Mouse (Mus musculus) thymus, postnatal 10 days (tissue): ENCODE results near the gene Pkp4.
"Not testable (repeated sequence)": the region's sequence is repeated elsewhere in the genome, so short reads cannot be mapped to it uniquely, and the experiment has no call there.

Experiments
- DNase-seq, 2 experiments: peaks; one replicate each; pipeline ENCODE4 v3.0.0; 2021; ENCODE audit warnings: low spot score in 2 of 2

Pkp4 gene

DNA sequence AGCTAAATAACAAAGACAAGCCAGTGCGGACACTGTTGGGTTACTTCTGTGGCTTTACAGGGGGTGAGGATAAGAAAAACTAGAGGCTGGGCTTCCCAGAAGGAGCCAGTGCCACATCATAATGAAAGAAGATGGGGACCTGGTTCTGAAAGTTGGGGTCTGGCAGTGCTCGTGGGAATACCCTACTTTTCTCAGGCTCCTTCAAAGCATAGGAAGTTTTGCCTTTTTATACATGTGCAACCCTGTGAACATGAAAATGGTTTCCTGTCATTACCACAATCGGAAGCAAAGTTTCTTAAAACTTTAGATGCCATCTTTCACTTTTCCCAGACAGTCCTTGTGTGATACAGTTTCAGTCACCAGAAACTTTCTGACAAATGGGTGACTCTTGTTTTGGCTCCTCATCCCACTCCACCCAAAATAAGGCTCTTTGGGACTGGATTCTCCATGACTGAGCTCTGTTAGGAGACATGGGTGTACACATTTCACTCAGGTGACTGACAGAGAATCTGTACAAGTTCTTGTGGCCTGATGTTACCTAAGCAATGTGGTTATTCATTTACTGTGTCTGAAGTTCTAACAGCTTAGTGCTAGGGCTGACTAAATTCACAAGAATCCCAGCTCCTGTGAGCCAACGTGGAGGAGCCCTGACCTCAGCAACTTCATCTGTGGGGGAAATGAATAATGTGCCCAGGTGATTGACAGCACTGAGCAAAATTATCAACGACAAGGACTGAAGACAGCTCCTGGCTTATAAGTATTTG, 179.3 kb downstream of the Pkp4 start:
- no peak for DNase-seq

DNA sequence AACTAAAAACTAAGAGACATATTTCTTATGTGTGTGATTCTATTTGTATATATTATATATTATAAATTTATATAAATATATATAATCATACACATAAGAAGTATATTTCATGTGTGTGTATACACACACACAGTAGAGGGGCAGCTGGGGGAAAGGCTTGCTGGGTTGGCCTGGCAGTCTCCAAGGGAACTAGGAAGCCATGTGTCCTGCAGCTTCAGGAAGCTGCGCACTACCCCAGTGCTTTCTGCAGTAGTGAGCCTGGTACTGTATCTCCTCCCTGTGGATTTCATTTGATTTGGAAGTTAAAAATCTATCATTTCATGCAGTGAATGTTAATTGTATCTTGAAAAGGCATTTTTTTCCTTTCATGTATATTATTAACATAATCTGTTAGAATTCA, 180.2 kb downstream of the Pkp4 start:
- no peak for DNase-seq

DNA sequence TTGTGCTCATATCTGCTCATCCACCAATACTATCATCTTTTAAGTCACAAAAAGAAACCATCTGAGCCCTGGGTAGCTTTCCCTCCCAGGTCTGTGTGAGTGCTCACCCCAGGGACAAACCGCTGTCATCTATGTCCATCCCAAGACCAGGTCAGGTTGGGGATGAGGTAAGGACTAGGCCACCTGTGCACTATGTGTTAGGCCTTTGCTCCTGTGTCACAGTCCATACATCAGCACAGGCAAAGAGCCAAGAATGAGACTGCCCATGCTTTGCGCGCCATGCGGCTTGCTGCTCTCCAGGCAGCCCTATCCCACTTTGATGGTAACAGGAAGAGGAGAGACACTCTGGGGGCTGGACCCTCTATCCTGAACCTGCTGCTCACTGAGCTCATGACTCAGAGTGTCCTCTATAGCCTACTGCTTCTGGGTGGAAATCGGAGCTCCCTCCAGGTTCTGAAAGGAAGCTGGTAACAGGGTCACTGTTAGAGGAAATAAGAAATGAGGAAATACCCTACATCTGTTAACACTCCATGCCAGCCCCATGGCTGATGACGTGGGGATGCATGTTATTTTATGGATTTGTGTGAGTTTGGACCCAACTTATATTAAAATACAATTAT, 182.1 kb downstream of the Pkp4 start:
- no peak for DNase-seq

DNA sequence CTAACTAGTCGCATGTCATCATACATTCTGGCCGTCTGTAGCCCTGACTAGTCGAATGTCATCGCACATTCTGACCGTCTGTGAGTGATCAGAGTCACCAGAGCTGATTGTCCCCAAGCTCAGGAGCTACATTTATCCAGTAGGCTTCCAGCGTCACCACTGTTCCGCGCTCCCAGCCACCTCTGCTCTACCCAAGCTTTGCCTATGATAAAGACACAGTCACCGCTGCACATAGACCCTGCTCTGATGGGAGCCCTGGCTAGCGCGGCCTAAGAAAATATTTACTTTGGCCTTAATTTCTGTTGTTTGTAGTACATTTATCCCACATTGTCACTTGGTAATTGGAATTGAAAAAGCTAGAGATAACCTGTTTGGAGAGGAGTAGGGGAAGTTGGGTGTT, 183.2 kb downstream of the Pkp4 start:
- DNase-seq, result no peak

DNA sequence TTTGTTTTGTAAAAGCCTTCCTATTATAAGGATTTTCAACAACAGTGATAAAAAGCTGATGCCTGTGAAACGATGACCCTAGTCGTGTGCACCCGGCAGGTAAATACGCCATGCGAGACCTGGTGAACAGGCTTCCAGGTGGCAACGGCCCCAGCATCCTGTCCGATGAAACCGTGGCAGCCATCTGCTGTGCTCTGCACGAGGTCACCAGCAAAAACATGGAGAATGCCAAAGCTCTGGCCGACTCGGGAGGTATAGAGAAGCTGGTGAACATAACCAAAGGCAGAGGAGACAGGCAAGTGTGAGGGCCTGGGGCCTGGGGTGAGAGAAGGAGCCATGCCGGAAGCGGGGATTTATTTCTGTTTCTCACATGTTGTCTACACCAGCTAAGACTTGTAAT, 184.0 kb downstream of the Pkp4 start:
- DNase-seq, result no peak

DNA sequence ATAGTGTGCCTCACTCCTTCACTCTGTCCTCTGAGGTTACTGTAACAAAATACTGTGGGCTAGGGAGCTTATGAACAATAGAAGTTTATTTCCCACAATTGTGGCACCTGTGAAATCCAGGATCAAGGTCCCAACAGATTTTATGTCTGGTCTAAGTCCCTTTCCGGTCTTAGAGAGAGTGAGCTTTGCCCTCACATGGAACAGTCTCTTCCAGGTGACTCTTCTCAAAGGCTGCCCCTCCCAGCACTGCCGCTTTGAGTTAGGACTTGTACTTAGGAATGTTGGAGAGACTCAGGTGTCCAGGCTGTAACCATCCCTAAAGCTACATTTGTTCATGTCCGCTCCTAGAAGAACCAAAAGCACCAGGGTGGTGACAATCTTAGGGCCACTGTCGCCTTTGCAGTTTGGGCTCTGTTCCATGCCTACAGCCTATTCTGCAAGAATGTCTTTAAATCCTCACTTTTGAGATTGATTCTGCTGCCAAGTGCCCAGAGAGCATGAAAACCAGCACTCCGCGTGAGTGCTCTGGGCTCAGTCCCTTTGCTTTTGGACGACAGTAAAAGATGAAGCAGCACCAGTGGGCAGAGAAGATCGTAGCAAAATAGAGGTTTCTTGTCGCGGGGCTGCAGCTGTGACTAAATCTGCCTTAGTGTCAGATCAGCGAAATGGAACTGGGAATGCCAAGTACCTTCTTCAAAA, 184.6 kb downstream of the Pkp4 start:
- DNase-seq, result no peak

DNA sequence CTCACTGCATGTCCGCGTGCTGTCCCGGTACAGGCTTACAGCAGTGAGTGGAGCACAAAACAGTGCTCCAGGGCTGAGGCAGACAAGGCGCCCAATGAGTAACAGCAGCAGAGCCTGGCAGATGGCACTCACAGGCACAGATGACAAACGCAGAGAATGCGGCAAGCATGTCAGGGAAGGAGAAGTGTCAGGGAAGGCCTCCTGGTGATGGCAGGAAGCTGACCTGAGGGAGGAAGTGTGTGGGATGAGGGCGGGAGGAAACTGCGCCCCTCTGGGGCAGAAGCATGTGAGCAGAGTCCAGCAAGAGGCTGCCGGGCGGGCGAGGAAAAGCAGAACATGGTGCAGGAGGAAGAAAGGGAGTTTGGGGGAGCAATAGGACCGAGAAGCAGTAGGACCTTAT, 185.8 kb downstream of the Pkp4 start:
- no peak for DNase-seq

DNA sequence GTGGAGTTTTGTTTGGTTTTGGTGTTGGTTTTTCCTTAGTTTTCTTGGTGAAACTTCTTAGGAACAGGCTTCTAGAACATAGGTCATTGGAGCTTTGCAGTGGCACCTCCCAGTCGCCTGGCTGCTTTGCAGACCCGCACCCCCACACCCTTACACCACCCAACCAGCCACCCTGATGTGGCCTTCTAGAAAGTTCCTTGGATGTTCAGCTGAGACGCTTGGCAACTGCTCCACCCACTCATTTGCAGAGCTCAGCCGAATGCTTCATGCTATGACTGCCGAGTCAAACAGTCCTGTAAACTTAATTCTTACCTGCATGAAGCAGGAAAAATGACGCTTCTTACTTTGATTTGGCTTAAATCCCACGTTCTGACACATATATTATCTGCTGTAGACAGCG, 187.9 kb downstream of the Pkp4 start:
- DNase-seq, result no peak

DNA sequence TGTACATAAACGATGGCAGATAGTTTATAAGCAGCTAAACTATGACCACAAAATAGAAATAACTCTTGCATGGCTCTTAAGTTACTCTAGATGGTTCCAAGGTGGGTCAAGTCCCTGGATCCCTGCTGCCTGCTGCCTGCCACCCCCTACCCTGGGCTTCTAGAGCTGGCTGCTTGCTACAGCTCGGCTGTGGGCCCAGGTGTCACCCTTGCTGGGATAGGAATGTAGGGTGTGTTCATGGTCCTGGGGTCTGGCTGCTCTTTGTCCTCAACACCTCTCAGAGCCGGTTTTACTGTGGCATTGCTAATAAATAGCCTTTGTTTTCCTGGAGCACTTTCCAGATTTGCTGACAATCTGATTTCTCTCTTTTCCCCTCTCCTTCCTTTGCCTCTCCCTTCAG, 189.4 kb downstream of the Pkp4 start:
- DNase-seq, result no peak

DNA sequence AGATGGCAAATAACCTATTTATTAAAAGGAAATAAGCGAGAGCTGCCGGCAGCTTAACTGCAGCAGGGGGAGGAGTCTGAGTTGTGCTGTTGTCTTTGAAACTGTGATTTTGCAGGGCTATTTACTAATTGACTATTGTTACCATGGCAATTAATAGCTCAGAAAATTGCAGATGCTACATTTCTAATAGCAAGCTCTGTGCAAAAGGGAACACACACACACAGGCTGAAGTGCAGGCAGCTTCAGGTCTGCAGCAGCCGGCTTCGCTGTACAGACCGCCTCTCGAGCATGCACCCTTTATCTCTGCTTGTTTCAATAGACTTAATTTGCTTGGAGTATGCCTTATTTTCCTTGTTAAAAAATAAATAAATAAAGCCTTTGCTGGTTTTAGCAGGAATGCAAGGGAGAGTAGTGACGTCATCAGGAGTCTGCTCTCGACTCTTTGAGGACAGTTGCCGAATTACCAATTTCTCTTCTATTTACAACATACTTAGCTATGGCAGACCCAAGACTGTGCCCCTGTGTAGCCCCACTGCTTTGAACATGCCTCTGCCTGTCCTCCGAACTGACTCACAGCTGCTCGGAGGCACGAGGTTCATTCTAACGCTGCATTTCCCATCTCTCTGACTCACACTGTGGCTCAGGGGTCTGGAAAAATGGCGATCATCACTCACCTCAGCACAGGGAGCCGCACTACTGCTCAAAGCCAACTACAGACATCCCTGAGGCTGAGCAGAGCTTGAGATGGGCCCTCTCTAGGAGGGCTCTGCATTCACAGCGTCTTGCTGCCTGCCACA, 190.9 kb downstream of the Pkp4 start:
- DNase-seq, result no peak

DNA sequence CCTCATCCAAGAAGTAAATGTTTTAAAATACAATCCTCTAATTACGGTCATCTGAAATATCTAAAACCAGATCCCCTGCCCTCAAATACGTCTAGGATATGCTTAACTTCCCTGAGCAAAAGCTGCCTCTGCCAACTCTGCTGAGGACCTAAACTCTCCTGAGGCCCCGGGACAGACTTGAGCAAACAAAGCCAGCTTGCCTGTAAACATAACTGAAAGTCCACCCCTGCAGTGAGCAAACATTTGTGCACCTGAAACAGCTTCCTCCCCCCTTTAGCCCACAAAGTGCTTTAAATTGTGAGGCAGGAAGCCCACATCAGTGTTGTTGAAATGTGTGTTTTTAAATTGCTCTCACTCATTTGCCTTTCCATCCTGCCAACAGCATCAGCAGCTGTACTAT, 193.2 kb downstream of the Pkp4 start:
- no peak for DNase-seq

DNA sequence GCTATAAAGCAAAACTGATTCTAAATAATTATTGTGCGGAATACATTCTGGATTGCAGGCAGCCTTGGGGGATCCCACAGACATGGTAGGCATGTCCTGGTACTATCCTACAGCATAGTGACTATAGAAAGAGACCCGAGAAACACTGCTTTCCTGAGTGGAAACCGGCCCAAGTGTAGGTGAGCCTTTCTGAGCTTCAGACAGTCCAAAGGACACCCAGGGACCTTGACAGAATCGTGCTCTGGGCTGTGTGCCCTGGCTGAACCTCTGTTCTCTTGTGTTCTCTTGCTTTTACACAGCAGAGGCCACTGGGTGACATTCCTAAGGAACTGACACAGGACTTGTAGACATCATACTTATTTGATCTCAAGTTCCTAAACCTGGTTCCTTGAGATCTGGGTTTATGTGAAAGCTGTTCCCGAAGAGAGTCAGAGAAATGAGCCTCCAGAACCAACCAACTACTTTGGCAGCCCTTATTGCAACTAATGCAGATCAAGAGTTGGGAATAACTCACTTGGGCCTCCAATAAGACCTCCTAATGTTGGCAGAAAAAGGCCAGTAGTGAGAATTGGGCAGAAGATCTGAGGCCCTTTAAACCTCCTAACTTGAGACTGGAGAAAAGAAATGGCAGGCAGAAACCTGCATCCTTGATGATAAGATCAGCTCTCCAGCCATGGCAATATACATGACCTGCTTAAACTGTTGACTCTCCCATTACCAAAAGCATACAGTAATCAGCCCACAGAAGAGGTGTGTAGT, 195.1 kb downstream of the Pkp4 start:
- DNase-seq, result no peak

DNA sequence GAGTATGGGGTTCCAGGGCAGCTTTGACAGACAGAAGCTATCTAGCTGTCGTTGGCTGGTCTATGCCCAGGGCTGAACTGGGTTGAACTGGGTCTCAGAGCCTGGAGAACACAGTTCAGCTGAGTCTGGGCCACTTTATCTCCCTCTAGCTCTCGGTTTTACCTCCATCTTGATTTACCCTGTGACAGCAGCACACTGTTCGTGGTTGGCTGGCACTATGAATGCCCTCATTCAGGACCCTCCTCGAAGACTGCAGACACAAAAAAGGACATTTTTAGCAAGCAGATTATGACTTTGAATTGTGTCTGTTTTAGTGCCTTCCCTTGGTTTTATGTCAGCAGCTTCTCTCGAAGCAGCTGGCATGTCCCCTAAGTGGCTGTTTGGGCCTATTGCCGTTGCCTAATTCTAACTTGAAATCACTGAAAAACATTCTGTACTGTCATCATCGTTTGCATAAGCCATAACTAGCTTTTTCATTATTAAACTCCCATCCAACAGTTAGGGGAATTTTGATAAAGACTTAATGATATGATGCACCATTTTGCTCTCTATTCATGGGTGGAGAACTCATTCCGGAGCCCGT, 199.2 kb downstream of the Pkp4 start:
- DNase-seq, result no peak

DNA sequence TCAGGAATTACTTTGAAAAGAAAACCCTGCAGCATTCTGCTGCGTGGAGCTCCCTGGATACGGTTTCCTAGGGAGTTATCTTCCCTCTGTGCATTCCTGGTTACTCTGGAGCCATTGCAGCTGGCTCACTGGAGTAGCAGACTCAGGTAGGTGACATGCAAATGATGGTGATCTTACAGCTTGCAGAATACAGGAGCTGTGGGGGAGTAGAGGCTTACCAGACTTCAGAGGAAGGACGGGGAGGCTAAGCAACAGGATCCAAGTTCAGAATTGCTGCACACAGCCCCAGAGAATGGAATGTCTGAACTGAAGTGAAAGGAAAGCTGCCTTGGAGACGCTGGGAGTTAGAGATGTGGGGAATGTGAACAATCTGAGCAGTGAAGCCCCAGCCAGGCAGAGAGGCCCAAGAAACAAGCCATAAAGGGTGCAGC, 200.7 kb downstream of the Pkp4 start:
- DNase-seq, result no peak

DNA sequence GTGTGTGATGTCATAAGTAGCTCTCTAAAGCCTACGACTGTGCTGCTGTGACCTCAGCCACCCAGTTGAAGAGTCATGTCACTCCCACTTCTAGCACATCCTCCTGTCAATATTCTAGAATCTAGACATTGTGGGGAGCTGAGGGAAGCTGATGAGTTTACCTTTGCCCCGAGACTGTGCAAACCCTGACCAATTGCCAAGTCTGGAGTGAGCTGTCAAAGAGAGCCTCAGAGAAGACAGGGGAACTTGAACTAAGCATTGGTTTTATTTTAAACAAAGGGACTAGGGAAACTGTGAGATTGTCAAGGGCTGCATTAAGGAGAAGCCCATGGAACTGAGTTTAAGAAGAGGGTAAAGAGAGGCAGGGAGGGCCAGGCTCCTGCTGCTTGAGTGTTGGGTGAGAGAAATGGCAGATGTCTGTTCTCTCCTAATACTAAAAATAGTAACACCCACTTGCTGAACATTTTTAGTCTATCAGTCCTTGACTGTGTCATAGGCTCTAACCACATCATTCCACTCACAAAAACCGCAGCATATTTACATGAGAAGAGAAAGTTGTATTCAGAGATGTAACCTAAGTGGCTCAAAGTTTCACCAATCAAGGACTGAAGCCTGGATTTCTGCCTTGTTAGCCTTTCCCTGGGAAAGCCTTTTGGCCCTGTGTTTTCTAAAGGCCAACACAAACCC, 203.6 kb downstream of the Pkp4 start:
- DNase-seq, result no peak

DNA sequence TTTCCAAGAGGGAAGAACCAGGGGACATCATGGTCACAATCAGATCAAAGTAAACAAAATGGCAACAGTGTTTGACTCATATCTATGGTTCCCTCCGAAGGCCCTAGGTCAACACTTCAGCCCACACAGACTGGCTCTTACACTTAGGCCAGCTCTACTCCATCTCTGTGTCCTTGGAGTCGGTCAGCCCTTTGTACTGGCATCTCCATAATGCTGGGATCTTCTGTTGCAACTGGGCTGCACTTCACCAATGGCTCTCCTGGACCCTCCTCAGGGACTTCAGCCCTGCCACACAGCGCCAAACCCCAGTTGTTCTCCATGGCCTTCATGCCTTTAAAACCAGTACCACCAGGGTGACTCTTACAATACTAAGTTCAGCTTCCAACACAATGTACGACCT, 206.5 kb downstream of the Pkp4 start:
- no peak for DNase-seq

DNA sequence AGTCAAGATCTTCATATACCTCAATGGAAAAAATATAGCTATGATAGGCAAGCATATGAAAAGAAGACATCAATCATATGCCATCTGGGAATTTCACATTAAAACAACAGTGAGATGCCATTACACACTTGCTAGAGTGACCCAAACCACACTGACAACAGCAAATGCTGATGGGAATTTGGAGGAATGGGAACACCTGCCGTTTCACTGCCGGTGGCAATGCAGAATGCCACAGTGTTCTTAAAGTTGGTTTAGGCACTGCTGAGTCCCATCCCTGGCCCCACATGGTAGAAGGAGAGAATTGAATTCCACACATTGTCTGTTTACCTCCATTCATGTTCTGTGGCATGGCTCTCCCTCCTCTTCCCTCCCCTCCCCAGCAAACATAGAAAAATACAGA, 212.5 kb downstream of the Pkp4 start:
- DNase-seq, result no peak

DNA sequence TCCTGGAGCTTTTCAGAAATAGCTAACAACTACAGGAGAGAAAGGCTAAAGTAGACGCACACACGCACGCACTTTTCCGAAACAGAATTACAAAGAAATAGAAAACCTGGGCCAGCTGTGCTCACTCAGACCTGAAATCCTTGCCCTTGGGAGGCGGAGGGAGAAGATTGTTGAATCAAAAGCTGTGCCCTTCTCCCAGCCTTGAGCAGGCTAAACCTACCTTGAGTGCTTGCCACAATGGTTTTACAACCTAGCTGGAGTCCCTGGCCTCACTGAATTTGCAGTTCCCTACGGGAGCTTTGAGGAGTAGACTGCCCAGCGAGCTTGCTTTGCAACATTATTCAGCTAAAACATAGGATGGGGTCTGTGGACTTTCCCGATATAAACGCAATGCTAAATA, 217.4 kb downstream of the Pkp4 start:
- no peak for DNase-seq

DNA sequence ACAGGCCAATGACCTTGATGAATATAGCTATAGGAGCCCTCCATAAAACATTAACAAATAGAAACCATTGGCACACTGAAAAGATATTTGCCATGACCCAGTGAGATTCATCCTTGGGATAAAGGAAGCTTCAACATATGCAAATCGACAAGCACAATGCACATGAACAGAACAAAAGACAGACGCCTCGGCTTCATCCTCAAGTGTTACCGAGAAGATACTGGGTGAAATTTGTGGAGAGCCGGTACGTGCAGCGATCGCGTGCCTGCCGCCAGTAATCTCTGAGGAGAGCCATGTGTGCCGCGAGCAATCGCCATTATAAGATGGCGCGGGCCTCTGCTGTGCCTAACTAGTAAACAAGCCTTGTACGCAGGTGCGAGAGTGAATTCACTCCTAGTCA, 218.2 kb downstream of the Pkp4 start:
- not testable (repeated sequence) for DNase-seq

DNA sequence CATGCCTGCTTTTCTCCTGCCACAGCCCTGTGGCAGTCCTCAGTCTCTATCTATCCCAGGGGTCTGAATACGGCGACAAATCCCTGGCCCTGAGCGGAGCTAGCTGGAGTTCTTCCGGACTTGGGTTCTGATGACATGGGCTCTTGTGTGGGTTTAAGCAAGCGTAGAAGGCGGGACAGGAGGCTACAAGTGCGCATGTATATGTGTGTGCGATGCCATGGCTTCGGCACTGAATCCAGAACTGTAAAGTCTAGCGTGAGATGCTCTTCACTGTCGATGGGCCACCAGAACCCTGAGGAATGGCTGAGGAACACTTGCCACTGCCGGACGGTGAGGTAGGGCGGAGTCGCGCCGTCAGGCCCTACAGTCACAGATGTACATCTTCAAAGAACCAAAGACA, 222.6 kb downstream of the Pkp4 start:
- DNase-seq, result no peak
